Mouse (Mus musculus): Measurements from ENCODE around the gene Noc4l. TPM values are rescaled to one million over a fixed set of nuclear protein-coding genes. Genes with fewer than 3 reads are reported as not detected.

The Noc4l gene
- total and polyA plus RNA-seq, 2 experiments from 2014 or later: 36.9 to 47.2 TPM

DNA sequence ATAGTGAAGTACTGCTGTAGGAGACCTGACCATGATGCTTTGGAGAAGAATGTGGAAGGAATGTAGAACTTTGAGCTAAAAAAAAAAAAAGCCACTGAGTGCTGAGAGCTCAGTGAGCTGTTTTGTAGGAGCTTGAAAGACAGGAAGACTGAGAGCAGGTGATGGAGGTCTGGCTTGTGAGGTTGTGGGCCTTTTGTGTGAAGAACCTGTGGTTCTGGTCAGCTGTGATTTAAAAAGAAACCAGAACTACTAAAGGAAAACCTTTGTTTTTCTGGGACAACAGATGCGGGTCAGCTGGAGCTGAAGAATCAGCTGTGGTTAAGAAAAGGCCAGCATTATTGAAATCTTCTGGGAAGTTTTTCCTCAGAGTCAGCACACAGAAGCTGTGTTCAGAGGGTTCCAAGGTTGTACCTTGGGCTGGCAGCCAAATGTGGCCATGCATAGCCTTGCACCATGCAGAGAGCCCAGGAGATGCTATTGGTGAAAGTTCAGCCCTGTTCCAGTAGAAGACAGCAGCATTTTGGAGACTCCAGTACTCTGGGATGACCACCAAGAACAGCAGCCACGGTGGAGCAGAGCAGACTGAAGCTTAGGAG is 23.6 kb downstream of the Noc4l start:
- 71% methylated on average over 2 of the region's 2 CpGs for WGBS

DNA sequence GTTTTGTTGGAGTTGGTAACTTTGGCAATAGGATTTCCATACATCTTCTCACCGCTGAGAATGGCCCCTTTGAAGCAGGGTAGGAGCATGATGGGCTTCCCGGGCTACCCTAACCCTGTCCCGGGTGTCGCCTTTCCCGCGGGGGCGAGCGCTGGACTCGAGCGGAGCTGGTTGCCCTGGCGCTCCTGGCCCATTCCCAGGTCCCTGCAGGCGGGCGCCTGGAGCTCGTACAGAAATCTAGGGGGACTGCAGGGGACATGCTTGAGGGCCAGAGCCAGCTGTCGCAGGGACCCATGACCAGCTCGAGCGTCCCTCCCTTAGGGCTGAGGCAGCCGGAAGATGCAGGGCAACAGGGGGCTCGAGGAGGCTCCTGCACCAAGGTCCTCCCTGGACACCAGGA is 25.1 kb downstream of the Noc4l start:
- no peak overlapping the region for H3K4me2 ChIP-seq (ENCODE audit: low read depth)
- no peak overlapping the region for H3K27ac ChIP-seq (ENCODE audit: low read depth, low read length)
- H3K9ac ChIP-seq: no peak overlapping the region
- no peak for TF ChIP-seq CTCF (IDR thresholded peaks at IDR 0.05; ENCODE audit: low read depth)
- H3K4me3 ChIP-seq (ENCODE audit: low read depth, low read length): no peak overlapping the region
- DNase-seq (no peak), ATAC-seq (no peak)
- no peaks in the 10 kb centered on the region for H3K27me3 ChIP-seq (ENCODE audit: insufficient read depth, low read length)
- WGBS: 24% methylated on average over 19 of the region's 19 CpGs
- H3K36me3 ChIP-seq (ENCODE audit: insufficient read depth): no peaks in the 10 kb centered on the region
- H3K4me1 ChIP-seq (ENCODE audit: insufficient read depth): no peaks in the 10 kb centered on the region
- no peaks in the 10 kb centered on the region for H3K9me3 ChIP-seq (ENCODE audit: low read length)

More for the DNA sequence above, 23.6 kb downstream of the Noc4l start:
- H3K4me3 ChIP-seq (ENCODE audit: low read depth, low read length): no peak overlapping the region
- ATAC-seq (no peak), DNase-seq (no peak)
- no peak overlapping the region for H3K9ac ChIP-seq
- H3K4me1 ChIP-seq (ENCODE audit: insufficient read depth): no peaks in the 10 kb centered on the region
- no peaks in the 10 kb centered on the region for H3K36me3 ChIP-seq (ENCODE audit: insufficient read depth)
- H3K27ac ChIP-seq (ENCODE audit: low read depth, low read length): no peak overlapping the region
- no peak overlapping the region for H3K4me2 ChIP-seq (ENCODE audit: low read depth)
- TF ChIP-seq CTCF (IDR thresholded peaks at IDR 0.05; ENCODE audit: low read depth): no peak
- no peaks in the 10 kb centered on the region for H3K9me3 ChIP-seq (ENCODE audit: low read length)
- no peaks in the 10 kb centered on the region for H3K27me3 ChIP-seq (ENCODE audit: insufficient read depth, low read length)

DNA sequence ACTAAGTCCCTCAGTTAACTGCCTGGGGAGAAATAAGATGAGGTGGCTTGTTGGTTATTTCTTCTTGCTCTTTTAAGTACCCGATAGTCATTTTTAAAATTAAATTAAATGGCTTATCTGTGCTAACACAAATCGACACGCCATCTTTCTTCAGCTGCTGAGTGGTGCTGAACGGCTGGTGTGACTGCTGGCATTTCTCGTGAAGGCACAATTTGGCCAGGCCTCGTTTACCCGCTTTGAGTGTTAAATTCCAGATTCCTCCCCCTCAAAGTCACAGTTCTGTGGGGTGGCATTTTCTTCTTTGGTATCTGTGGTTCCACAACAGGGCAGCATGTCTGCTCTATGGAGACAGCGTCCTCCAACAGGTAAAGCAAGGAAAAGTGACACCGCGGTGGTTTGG is 25.9 kb downstream of the Noc4l start:
- WGBS: 69% methylated on average over 10 of the region's 10 CpGs
- H3K9me3 ChIP-seq (ENCODE audit: low read length): no peaks in the 10 kb centered on the region
- H3K9ac ChIP-seq: no peak overlapping the region
- no peak for TF ChIP-seq CTCF (IDR thresholded peaks at IDR 0.05; ENCODE audit: low read depth)
- no peaks in the 10 kb centered on the region for H3K4me1 ChIP-seq (ENCODE audit: insufficient read depth)
- no peak overlapping the region for H3K4me3 ChIP-seq (ENCODE audit: low read depth, low read length)
- ATAC-seq (no peak), DNase-seq (no peak)
- no peak overlapping the region for H3K4me2 ChIP-seq (ENCODE audit: low read depth)
- no peaks in the 10 kb centered on the region for H3K36me3 ChIP-seq (ENCODE audit: insufficient read depth)
- no peak overlapping the region for H3K27ac ChIP-seq (ENCODE audit: low read depth, low read length)
- no peaks in the 10 kb centered on the region for H3K27me3 ChIP-seq (ENCODE audit: insufficient read depth, low read length)

DNA sequence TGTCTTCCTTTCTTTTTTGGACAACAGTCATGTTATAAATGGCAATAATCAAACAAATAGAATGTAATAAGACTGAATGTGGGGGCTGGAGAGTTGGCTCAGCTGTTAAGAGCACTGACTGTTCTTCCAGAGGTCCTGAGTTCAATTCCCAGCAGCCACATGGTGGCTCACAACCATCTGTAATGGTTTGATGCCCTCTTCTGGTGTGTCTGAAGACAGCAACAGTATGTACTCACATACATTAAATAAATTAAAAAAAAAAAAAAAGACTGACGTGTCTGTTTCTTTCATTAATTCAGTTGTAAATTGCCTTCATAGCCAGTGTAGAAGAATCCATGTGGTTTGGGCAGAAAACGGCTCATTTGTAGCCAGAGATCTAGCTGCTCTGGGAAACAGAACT is 28.9 kb downstream of the Noc4l start:
- Histone ChIP-seq H3K36me3 (ENCODE audit: insufficient read depth) (0 out of 2 replicates have a peak, but pooled peaks cover 6% of the 10 kb centered on the region), H3K9me3 (ENCODE audit: low read length) (no peaks in the 10 kb centered on the region), H3K4me1 (ENCODE audit: insufficient read depth) (no peaks in the 10 kb centered on the region), H3K27ac (ENCODE audit: low read depth, low read length) (no peak overlapping the region), H3K4me2 (ENCODE audit: low read depth) (no peak overlapping the region), H3K4me3 (ENCODE audit: low read depth, low read length) (no peak overlapping the region), H3K27me3 (ENCODE audit: insufficient read depth, low read length) (no peaks in the 10 kb centered on the region), H3K9ac (no peak overlapping the region)
- 78% methylated on average over 2 of the region's 2 CpGs for WGBS
- TF ChIP-seq CTCF (IDR thresholded peaks at IDR 0.05; ENCODE audit: low read depth): 0 out of 2 replicates have a peak, but pooled peaks have one; percentile 10
- no peak for DNase-seq
- no peak for ATAC-seq

DNA sequence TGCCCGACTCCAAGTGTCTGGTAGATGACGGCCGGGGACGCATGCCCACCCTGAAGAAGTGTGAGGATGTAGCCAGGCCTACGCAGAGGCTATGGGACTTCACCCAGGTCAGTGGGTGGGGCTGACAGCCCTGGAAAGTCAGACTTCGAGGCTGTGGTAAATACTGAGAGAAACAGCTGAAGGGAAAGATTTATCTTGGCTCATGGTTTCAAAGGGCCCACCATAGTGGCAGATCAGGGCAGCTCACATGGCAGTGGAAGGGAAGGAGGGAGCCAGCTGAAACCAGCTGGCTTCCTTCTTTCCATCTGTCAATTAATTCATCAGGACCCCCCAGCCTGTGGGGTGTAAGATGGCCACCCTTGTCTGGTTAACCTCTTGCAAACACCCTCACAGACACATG is 34.0 kb downstream of the Noc4l start:
- no peak overlapping the region for H3K9ac ChIP-seq
- no peaks in the 10 kb centered on the region for H3K27me3 ChIP-seq (ENCODE audit: insufficient read depth, low read length)
- WGBS: 85% methylated on average over 6 of the region's 6 CpGs
- DNase-seq: no peak
- TF ChIP-seq CTCF (IDR thresholded peaks at IDR 0.05; ENCODE audit: low read depth): no peak
- ATAC-seq: no peak
- H3K27ac ChIP-seq (ENCODE audit: low read depth, low read length): no peak overlapping the region
- H3K36me3 ChIP-seq (ENCODE audit: insufficient read depth): peaks cover 12% of the 10 kb centered on the region; the same call in 1 of the 2 replicates
- no peak overlapping the region for H3K4me2 ChIP-seq (ENCODE audit: low read depth)
- no peak overlapping the region for H3K4me3 ChIP-seq (ENCODE audit: low read depth, low read length)
- no peaks in the 10 kb centered on the region for H3K9me3 ChIP-seq (ENCODE audit: low read length)
- no peaks in the 10 kb centered on the region for H3K4me1 ChIP-seq (ENCODE audit: insufficient read depth)

DNA sequence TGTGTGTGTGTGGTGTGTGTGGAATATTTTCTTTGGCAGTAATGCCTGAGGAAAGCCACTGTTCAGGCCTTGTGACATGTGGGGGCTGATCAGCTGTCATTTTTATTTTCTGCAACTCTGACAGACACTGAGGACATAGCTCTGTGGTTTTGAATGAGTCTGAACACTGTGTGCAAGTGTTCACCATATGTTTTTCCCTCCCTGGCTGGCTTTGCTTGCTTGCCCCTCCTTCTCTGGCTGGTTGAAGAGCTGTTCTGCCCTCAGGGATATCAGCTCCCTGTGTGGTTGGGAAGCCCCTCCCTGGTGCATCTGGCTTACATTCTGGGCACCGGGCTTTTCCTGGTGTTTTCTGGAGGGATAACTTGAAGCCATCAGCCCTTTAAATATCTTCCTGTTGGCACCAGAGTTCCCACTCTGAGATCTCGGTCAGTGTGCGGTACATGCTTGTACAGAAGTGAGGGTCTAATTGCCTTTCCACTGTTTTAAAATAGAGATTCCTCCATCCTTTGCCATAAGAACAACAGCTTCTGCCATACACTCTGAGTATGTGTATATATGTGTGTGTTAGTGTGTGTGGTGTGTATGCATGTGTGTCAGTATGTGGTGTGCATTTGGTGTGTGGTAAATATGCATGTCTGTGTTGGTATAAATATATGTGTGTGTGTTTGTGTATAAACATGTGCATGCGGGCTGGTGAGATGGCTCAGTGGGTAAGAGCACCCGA is 41.6 kb downstream of the Noc4l start:
- ATAC-seq: peak; percentile 90

DNA sequence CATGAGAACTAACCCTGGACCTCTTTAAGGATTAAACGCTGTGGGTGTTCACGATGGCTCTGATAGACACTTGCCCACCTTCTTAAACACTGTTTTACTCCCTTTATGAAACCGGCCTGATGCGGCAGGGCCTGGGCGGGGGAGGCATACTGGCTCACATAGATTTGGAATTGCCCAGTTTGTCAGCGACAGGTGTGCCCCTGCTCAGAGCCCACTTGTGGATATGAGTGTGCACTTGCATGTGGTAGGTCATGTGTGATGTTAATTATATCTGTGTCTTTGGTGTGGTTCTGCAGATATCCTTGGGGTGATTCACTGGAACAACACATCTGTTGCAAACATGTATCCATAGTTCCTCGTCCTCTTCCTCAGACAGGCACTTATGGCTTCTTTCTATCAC is 42.7 kb downstream of the Noc4l start:
- no peak overlapping the region for H3K27ac ChIP-seq (ENCODE audit: low read depth, low read length)
- no peak for ATAC-seq
- H3K4me2 ChIP-seq (ENCODE audit: low read depth): no peak overlapping the region
- H3K4me3 ChIP-seq (ENCODE audit: low read depth, low read length): no peak overlapping the region
- H3K36me3 ChIP-seq (ENCODE audit: insufficient read depth): peaks cover 6% of the 10 kb centered on the region; the same call in 1 of the 2 replicates
- H3K27me3 ChIP-seq (ENCODE audit: insufficient read depth, low read length): no peaks in the 10 kb centered on the region
- H3K9me3 ChIP-seq (ENCODE audit: low read length): no peaks in the 10 kb centered on the region
- no peak for DNase-seq
- TF ChIP-seq CTCF (IDR thresholded peaks at IDR 0.05; ENCODE audit: low read depth): no peak
- no peak overlapping the region for H3K9ac ChIP-seq
- WGBS: 88% methylated on average over 7 of the region's 7 CpGs
- H3K4me1 ChIP-seq (ENCODE audit: insufficient read depth): 0 out of 2 replicates have a peak, but pooled peaks cover 3% of the 10 kb centered on the region

More for the DNA sequence above, 41.6 kb downstream of the Noc4l start:
- Histone ChIP-seq H3K9me3 (ENCODE audit: low read length) (no peaks in the 10 kb centered on the region), H3K4me3 (ENCODE audit: low read depth, low read length) (no peak overlapping the region), H3K4me2 (ENCODE audit: low read depth) (no peak overlapping the region), H3K4me1 (ENCODE audit: insufficient read depth) (0 out of 2 replicates have a peak, but pooled peaks cover 3% of the 10 kb centered on the region), H3K27me3 (ENCODE audit: insufficient read depth, low read length) (no peaks in the 10 kb centered on the region), H3K36me3 (ENCODE audit: insufficient read depth) (peaks cover 6% of the 10 kb centered on the region; the same call in 1 of the 2 replicates), H3K9ac (no peak overlapping the region), H3K27ac (ENCODE audit: low read depth, low read length) (0 out of 2 replicates have a peak overlapping the region, but pooled peaks have one; percentile 21)
- no peak for TF ChIP-seq CTCF (IDR thresholded peaks at IDR 0.05; ENCODE audit: low read depth)
- DNase-seq: peak; percentile 62
- 58% methylated on average over 5 of the region's 5 CpGs for WGBS

All from forebrain, postnatal 0 days (tissue).